Mouse (Mus musculus): ENCODE results near the gene Lamb1. TPM values are rescaled to one million over a fixed set of nuclear protein-coding genes. Genes with fewer than 3 reads are reported as not detected.
A peak's percentile ranks its signal among the peaks of the same experiment; 100 is the strongest.

Lamb1 gene
- polyA plus RNA-seq, 1 experiment: 14.0 TPM

GRCm38 (mm10) chr12:31320817-31321216 is 55.8 kb downstream of the Lamb1 start:
- Histone ChIP-seq H3K4me3 (ENCODE audit: control insufficient read depth, insufficient read depth, low read length) (no peak overlapping the region), H3K27ac (ENCODE audit: control insufficient read depth, insufficient read depth, low read length) (no peak overlapping the region), H3K4me1 (replicated peaks; ENCODE audit: control insufficient read depth, insufficient read depth, low read length) (no peaks in the 10 kb centered on the region; the same call in 1 of the 2 replicates), H3K36me3 (ENCODE audit: control insufficient read depth, insufficient read depth, low read length) (no peaks in the 10 kb centered on the region), H3K27me3 (ENCODE audit: control insufficient read depth, insufficient read depth, low read length) (no peaks in the 10 kb centered on the region)
- DNase-seq: no peak
- 72% methylated on average over 13 of the region's 13 CpGs for WGBS
- TF ChIP-seq CTCF (IDR thresholded peaks at IDR 0.05; ENCODE audit: borderline replicate concordance, control insufficient read depth, extremely low read depth, insufficient read depth, low read length, poor library complexity): no peak
- TF ChIP-seq POLR2A (IDR thresholded peaks at IDR 0.05; ENCODE audit: control insufficient read depth, extremely low read depth, insufficient read depth, low read length, poor library complexity): no peak

DNA sequence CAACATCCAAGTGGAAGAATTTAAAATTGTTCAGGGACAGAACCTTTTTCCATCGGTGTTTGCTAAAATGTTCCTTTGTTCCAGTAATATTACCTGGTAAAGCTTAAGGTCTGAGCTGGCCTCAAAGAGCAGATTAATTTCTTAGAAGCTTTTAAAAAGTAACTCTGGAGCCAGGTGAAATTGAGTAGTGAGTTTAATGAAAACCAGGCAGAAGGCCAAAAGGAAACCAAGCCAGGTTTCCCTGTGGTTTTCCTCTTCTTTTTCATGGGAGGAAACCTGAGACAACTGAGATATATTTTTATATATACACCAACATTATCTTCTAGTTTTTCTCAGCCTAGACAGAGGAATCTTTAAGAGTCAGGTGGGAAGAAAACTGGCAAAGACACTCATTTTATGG is 56.5 kb downstream of the Lamb1 start:
- Histone ChIP-seq H3K4me3 (ENCODE audit: control insufficient read depth, insufficient read depth, low read length) (no peak overlapping the region), H3K27ac (ENCODE audit: control insufficient read depth, insufficient read depth, low read length) (no peak overlapping the region), H3K36me3 (ENCODE audit: control insufficient read depth, insufficient read depth, low read length) (no peaks in the 10 kb centered on the region), H3K27me3 (ENCODE audit: control insufficient read depth, insufficient read depth, low read length) (no peaks in the 10 kb centered on the region), H3K4me1 (replicated peaks; ENCODE audit: control insufficient read depth, insufficient read depth, low read length) (no peaks in the 10 kb centered on the region; the same call in 1 of the 2 replicates)
- WGBS: 87% methylated on average over 1 of the region's 1 CpGs
- no peak for TF ChIP-seq CTCF (IDR thresholded peaks at IDR 0.05; ENCODE audit: borderline replicate concordance, control insufficient read depth, extremely low read depth, insufficient read depth, low read length, poor library complexity)
- DNase-seq: no peak

DNA sequence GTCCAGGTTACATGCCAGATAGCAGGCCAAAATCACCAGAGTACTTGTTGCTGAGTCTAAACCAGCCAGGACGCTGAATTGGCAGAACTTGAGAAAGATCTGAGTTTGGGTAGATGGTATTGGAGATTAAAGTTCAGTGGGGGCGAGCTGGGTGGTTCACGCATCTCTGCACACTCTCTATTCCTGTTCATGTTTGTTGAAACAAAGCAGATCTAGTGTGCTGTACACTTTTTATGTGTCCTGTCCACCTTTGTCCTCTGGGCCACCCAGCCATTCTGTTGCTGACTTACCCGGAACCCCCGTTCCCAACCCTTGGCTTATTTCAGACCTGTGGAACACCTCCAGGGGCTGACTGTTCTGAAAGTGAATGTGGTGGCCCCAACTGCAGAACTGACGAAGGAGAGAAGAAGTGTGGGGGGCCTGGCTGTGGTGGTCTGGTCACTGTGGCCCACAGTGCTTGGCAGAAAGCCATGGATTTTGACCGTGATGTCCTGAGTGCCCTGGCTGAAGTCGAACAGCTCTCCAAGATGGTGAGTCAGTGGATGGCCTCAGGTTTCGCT is 58.2 kb downstream of the Lamb1 start:
- Histone ChIP-seq H3K4me3 (ENCODE audit: control insufficient read depth, insufficient read depth, low read length) (no peak overlapping the region), H3K4me1 (replicated peaks; ENCODE audit: control insufficient read depth, insufficient read depth, low read length) (no peaks in the 10 kb centered on the region; the same call in 1 of the 2 replicates), H3K27me3 (ENCODE audit: control insufficient read depth, insufficient read depth, low read length) (no peaks in the 10 kb centered on the region), H3K27ac (ENCODE audit: control insufficient read depth, insufficient read depth, low read length) (no peak overlapping the region), H3K36me3 (ENCODE audit: control insufficient read depth, insufficient read depth, low read length) (no peaks in the 10 kb centered on the region)
- TF ChIP-seq CTCF (IDR thresholded peaks at IDR 0.05; ENCODE audit: borderline replicate concordance, control insufficient read depth, extremely low read depth, insufficient read depth, low read length, poor library complexity) (no peak), POLR2A (IDR thresholded peaks at IDR 0.05; ENCODE audit: control insufficient read depth, extremely low read depth, insufficient read depth, low read length, poor library complexity) (no peak)
- WGBS: 81% methylated on average over 9 of the region's 9 CpGs
- no peak for DNase-seq

GRCm38 (mm10) chr12:31327139-31327538 is 62.1 kb downstream of the Lamb1 start:
- 92% methylated on average over 9 of the region's 9 CpGs for WGBS
- Histone ChIP-seq H3K36me3 (ENCODE audit: control insufficient read depth, insufficient read depth, low read length) (peaks cover 4% of the 10 kb centered on the region), H3K4me3 (ENCODE audit: control insufficient read depth, insufficient read depth, low read length) (no peak overlapping the region), H3K27me3 (ENCODE audit: control insufficient read depth, insufficient read depth, low read length) (no peaks in the 10 kb centered on the region), H3K4me1 (replicated peaks; ENCODE audit: control insufficient read depth, insufficient read depth, low read length) (no peaks in the 10 kb centered on the region; the same call in 1 of the 2 replicates), H3K27ac (ENCODE audit: control insufficient read depth, insufficient read depth, low read length) (no peak overlapping the region)
- no peak for TF ChIP-seq CTCF (IDR thresholded peaks at IDR 0.05; ENCODE audit: borderline replicate concordance, control insufficient read depth, extremely low read depth, insufficient read depth, low read length, poor library complexity)
- TF ChIP-seq POLR2A (IDR thresholded peaks at IDR 0.05; ENCODE audit: control insufficient read depth, extremely low read depth, insufficient read depth, low read length, poor library complexity): no peak
- DNase-seq: no peak

GRCm38 (mm10) chr12:31333261-31333660 is 68.2 kb downstream of the Lamb1 start:
- WGBS: 100% methylated on average over 1 of the region's 1 CpGs
- no peaks in the 10 kb centered on the region for H3K4me1 ChIP-seq (replicated peaks; ENCODE audit: control insufficient read depth, insufficient read depth, low read length)
- no peak for TF ChIP-seq CTCF (IDR thresholded peaks at IDR 0.05; ENCODE audit: borderline replicate concordance, control insufficient read depth, extremely low read depth, insufficient read depth, low read length, poor library complexity)
- TF ChIP-seq POLR2A (IDR thresholded peaks at IDR 0.05; ENCODE audit: control insufficient read depth, extremely low read depth, insufficient read depth, low read length, poor library complexity): no peak
- H3K4me3 ChIP-seq (ENCODE audit: control insufficient read depth, insufficient read depth, low read length): no peak overlapping the region
- H3K36me3 ChIP-seq (ENCODE audit: control insufficient read depth, insufficient read depth, low read length): peaks cover 44% of the 10 kb centered on the region
- no peaks in the 10 kb centered on the region for H3K27me3 ChIP-seq (ENCODE audit: control insufficient read depth, insufficient read depth, low read length)
- DNase-seq: no peak
- H3K27ac ChIP-seq (ENCODE audit: control insufficient read depth, insufficient read depth, low read length): no peak overlapping the region

DNA sequence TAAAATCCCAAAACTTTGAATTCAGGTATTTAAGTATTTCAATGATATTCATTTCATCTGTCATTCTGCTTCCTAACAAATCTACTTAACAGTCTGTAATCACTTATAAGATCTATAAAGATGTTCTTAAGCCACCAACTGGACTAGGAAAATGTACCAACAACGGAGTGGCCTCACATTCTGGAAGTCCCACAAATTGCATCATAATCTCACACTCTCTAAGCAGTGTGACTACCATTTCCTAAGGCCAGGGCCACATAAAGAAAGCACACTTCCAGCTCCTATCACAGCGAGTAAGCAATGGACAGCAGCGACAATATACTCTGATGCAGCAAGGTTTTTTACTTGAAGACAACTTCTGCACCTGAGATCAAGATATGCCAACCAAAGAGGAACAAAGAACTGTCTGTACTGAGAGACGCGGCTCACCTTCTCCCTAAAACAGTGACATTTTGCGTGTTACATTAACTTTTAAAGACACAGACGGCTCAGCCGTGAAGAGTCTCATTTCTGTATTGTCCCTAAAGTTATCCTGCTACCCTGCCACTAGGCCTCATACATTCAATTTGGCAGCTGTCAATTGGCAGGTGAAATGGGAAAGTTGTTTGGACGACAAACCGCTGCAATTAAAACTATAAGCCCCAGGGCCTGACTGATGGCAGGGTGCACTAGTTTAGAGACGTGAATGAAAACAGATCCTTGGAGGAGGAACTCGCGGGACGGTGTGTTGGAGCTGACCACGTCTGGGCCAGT is 85.3 kb downstream of the Lamb1 start:
- Histone ChIP-seq H3K27me3 (ENCODE audit: control insufficient read depth, insufficient read depth, low read length) (no peaks in the 10 kb centered on the region), H3K4me1 (replicated peaks; ENCODE audit: control insufficient read depth, insufficient read depth, low read length) (no peaks in the 10 kb centered on the region), H3K36me3 (ENCODE audit: control insufficient read depth, insufficient read depth, low read length) (peaks cover 9% of the 10 kb centered on the region; the same call in 1 of the 2 replicates), H3K4me3 (ENCODE audit: control insufficient read depth, insufficient read depth, low read length) (peak overlapping the region; percentile 61), H3K27ac (ENCODE audit: control insufficient read depth, insufficient read depth, low read length) (no peak overlapping the region)
- WGBS: 16% methylated on average over 15 of the region's 15 CpGs
- TF ChIP-seq CTCF (IDR thresholded peaks at IDR 0.05; ENCODE audit: borderline replicate concordance, control insufficient read depth, extremely low read depth, insufficient read depth, low read length, poor library complexity): no peak
- TF ChIP-seq POLR2A (IDR thresholded peaks at IDR 0.05; ENCODE audit: control insufficient read depth, extremely low read depth, insufficient read depth, low read length, poor library complexity): no peak
- no peak for DNase-seq

Data from thymus, adult 2 months (tissue).